Comparison of ENCODE assay signal across 12 mouse cellular contexts in the genomic region with DNA sequence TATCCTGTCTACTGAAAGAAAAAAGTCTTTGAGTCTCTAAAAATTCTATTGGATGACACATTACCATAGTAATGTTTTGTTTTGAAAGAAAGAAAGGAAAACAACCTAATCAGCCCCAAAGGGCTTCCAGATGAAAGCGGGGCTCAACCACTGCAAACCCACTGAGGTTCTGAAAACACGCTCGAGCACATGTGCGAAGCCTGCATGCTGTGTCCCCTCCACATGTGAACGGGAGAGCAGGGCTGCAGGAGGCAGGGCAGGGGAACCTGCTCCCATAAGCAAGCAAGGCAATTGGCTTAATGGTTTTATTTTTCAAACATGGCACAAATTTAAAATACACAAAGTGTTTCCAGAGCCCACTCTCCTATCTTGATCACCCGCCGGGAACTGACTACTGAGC. TPM values are rescaled to one million over a fixed set of nuclear protein-coding genes. Genes with fewer than 3 reads are reported as not detected.
DNase-seq lines count a peak whose midpoint lies in the region; ATAC-seq and TF ChIP-seq lines count a peak whose summit lies in the region.
"Had no signal": no experiment of that assay in that cellular context is flagged by ENCODE, and none has a peak within 500 bp of the region (broad histone marks: within the 10 kb centered on the region; RNA-seq: fewer than 3 reads in every experiment).

No protein-coding gene starts in this region.

- H3K9me3 ChIP-seq in forebrain, embryonic 13.5 days (replicated peaks): no peaks in the 10 kb centered on the region
- H3K9me3 ChIP-seq in heart, embryonic 16.5 days (replicated peaks; ENCODE audit: control insufficient read depth, low read length): no peaks in the 10 kb centered on the region
- H3K9me3 ChIP-seq in midbrain, embryonic 16.5 days (replicated peaks; ENCODE audit: control insufficient read depth, low read length, poor library complexity, severe bottlenecking): no peaks in the 10 kb centered on the region

- peak overlapping the region; percentile 56; the same call in 1 of the 2 replicates for H3K27ac ChIP-seq in layer of hippocampus, adult 2 months
- peak overlapping the region; percentile 89 for H3K27ac ChIP-seq in forebrain, embryonic 13.5 days
- H3K27ac ChIP-seq in heart, embryonic 16.5 days (ENCODE audit: low read length): peak overlapping the region; percentile 97
- peak overlapping the region; percentile 29; the same call in 1 of the 2 replicates for H3K27ac ChIP-seq in midbrain, embryonic 16.5 days (ENCODE audit: low read length)

- peaks cover 64% of the 10 kb centered on the region for H3K4me1 ChIP-seq in forebrain, embryonic 13.5 days
- peaks cover 62% of the 10 kb centered on the region for H3K4me1 ChIP-seq in heart, embryonic 16.5 days (ENCODE audit: control insufficient read depth, insufficient read depth, low read length)
- H3K4me1 ChIP-seq in midbrain, embryonic 16.5 days (ENCODE audit: control insufficient read depth, insufficient read depth, low read length): peaks cover 26% of the 10 kb centered on the region

- WGBS in forebrain, embryonic 13.5 days: 74% methylated on average over 7 of the region's 7 CpGs
- 64% methylated on average over 7 of the region's 7 CpGs for WGBS in heart, embryonic 16.5 days
- 65% methylated on average over 7 of the region's 7 CpGs for WGBS in midbrain, embryonic 16.5 days

- no peak for ATAC-seq in forebrain, embryonic 13.5 days
- no peak for ATAC-seq in heart, embryonic 16.5 days (replicated peaks; ENCODE audit: extremely low read depth, insufficient read depth, low FRiP score)
- no peak for ATAC-seq in midbrain, embryonic 16.5 days

- H3K9ac ChIP-seq in forebrain, embryonic 13.5 days: peak overlapping the region; percentile 1; the same call in 1 of the 2 replicates
- peak overlapping the region; percentile 31 for H3K9ac ChIP-seq in heart, embryonic 16.5 days (ENCODE audit: low read length)
- H3K9ac ChIP-seq in midbrain, embryonic 16.5 days (ENCODE audit: low read depth, low read length): 0 out of 2 replicates have a peak overlapping the region, but pooled peaks have one; percentile 12

- H3K36me3 ChIP-seq in forebrain, embryonic 13.5 days (ENCODE audit: poor library complexity, severe bottlenecking): peaks cover 21% of the 10 kb centered on the region
- H3K36me3 ChIP-seq in heart, embryonic 16.5 days (ENCODE audit: control insufficient read depth, insufficient read depth): peaks cover 7% of the 10 kb centered on the region
- H3K36me3 ChIP-seq in midbrain, embryonic 16.5 days (ENCODE audit: control insufficient read depth, insufficient read depth, low read length): peaks cover 3% of the 10 kb centered on the region

- no peak for TF ChIP-seq CTCF in layer of hippocampus, adult 2 months (conservative IDR thresholded peaks at IDR 0.05)

- no peak overlapping the region for H3K4me2 ChIP-seq in forebrain, embryonic 13.5 days
- no peak overlapping the region for H3K4me2 ChIP-seq in heart, embryonic 16.5 days (ENCODE audit: low read depth, low read length)
- no peak overlapping the region for H3K4me2 ChIP-seq in midbrain, embryonic 16.5 days (ENCODE audit: low read length)

- H3K4me3 ChIP-seq in layer of hippocampus, adult 2 months: no peak overlapping the region
- H3K4me3 ChIP-seq in forebrain, embryonic 13.5 days: no peak overlapping the region
- no peak overlapping the region for H3K4me3 ChIP-seq in heart, embryonic 16.5 days (ENCODE audit: low read length)
- H3K4me3 ChIP-seq in midbrain, embryonic 16.5 days (ENCODE audit: low read depth, low read length): no peak overlapping the region

- DNase-seq in layer of hippocampus, adult 2 months (ENCODE audit: low spot score in 2 of 2): no peak
- no peak for DNase-seq in layer of hippocampus, postnatal 14 days (ENCODE audit: low spot score in 2 of 2)
- no peak for DNase-seq in kidney, adult 11 months
- no peak for DNase-seq in adrenal gland, postnatal 14 days
- no peak for DNase-seq in frontal cortex, postnatal 25 days (ENCODE audit: low spot score in 2 of 2)
- DNase-seq: adrenal gland, postnatal 36 days; cerebellum, adult 11-12 months; layer of hippocampus, adult 9-11 months had no signal

- no peaks in the 10 kb centered on the region for H3K27me3 ChIP-seq in forebrain, embryonic 13.5 days
- H3K27me3 ChIP-seq in heart, embryonic 16.5 days (ENCODE audit: control insufficient read depth, insufficient read depth, low read length): no peaks in the 10 kb centered on the region
- H3K27me3 ChIP-seq in midbrain, embryonic 16.5 days (ENCODE audit: control insufficient read depth, insufficient read depth, low read depth, low read length): no peaks in the 10 kb centered on the region

RNA-seq across cellular contexts. Expression of gene Selplg, which starts 24.2 kb away (rescaled TPM):
- 10 to 100 TPM; 28.3 to 28.8 TPM for total RNA-seq in layer of hippocampus, adult 2 months (2021)
- total RNA-seq in layer of hippocampus, postnatal 14 days (2021): 10 to 100 TPM; 26.5 to 29.3 TPM
- 0.40 and 0.62 TPM in 2 replicates for polyA plus RNA-seq in forebrain, embryonic 13.5 days (2015; fragmentation: Nextera tagmentation; extraction: Ambion mirVana)
- polyA plus RNA-seq in heart, embryonic 16.5 days (2015; fragmentation: Nextera tagmentation; extraction: Ambion mirVana): 10.1 and 29.8 TPM in 2 replicates
- polyA plus RNA-seq in midbrain, embryonic 16.5 days (2015; fragmentation: Nextera tagmentation; extraction: Ambion mirVana): 1.6 and 2.0 TPM in 2 replicates
- 4.1 and 16.3 TPM in 2 replicates for total RNA-seq in adrenal gland, postnatal 14 days (2021)

RNA-seq across cellular contexts. Expression of gene Coro1c, which starts 51.9 kb away (rescaled TPM):
- total RNA-seq in layer of hippocampus, adult 2 months (2021): 100 to 1,000 TPM in 1 of 2 experiments, 10 to 100 TPM in 1; 95.2 to 101 TPM
- 10 to 100 TPM; 87.9 to 94.2 TPM for total RNA-seq in layer of hippocampus, postnatal 14 days (2021)
- polyA plus RNA-seq in forebrain, embryonic 13.5 days (2015; fragmentation: Nextera tagmentation; extraction: Ambion mirVana): 235 and 246 TPM in 2 replicates
- polyA plus RNA-seq in heart, embryonic 16.5 days (2015; fragmentation: Nextera tagmentation; extraction: Ambion mirVana): 85.9 and 89.0 TPM in 2 replicates
- 201 and 209 TPM in 2 replicates for polyA plus RNA-seq in midbrain, embryonic 16.5 days (2015; fragmentation: Nextera tagmentation; extraction: Ambion mirVana)
- total RNA-seq in adrenal gland, postnatal 14 days (2021): 52.9 and 58.0 TPM in 2 replicates

RNA-seq across cellular contexts. Expression of gene Tmem119, which starts 56.3 kb away (rescaled TPM):
- 10 to 100 TPM; 22.8 to 24.0 TPM for total RNA-seq in layer of hippocampus, adult 2 months (2021)
- total RNA-seq in layer of hippocampus, postnatal 14 days (2021): 10 to 100 TPM; 20.7 to 22.6 TPM
- 3.4 and 4.4 TPM in 2 replicates for polyA plus RNA-seq in forebrain, embryonic 13.5 days (2015; fragmentation: Nextera tagmentation; extraction: Ambion mirVana)
- 22.4 and 22.5 TPM in 2 replicates for polyA plus RNA-seq in heart, embryonic 16.5 days (2015; fragmentation: Nextera tagmentation; extraction: Ambion mirVana)
- polyA plus RNA-seq in midbrain, embryonic 16.5 days (2015; fragmentation: Nextera tagmentation; extraction: Ambion mirVana): 4.8 and 5.0 TPM in 2 replicates
- total RNA-seq in adrenal gland, postnatal 14 days (2021): 9.6 and 10.9 TPM in 2 replicates
- total RNA-seq: monocyte, adult 5-6 weeks had no signal

Comparison
In these comparisons a context has a peak if more than half of its experiments do, and no peak if none do; other contexts are left out.
1. H3K27ac ChIP-seq: peak in every context shown above with its lines; median percentile 97 in heart, embryonic 16.5 days; 89 in forebrain, embryonic 13.5 days; 56 in layer of hippocampus, adult 2 months; 29 in midbrain, embryonic 16.5 days.